Mouse (Mus musculus): Measurements from ENCODE around the gene Ceacam18.
"Not testable (repeated sequence)": the region's sequence is repeated elsewhere in the genome, so short reads cannot be mapped to it uniquely, and the experiment has no call there.

Ceacam18 gene

DNA sequence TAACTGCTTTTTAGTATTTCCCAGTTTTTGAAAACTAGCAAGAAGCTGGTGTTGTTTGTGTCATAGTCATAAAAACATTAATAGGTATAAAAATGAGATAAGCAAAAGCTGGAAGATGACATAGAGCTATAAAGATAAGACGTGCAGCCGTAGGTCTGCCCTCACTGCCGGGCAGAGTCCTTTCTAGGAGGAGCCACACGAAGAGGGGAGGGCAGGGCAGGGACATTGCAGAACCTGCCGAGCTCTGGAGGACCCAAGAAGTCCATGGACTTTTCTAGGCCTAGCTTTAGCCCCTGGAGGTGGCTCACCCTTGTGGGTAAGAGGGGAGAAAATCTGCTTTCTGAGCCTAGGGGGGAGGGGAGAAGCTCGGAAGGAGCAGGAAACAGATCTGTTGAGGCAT is at the start of gene Ceacam18:
Gene Ceacam18, plus strand, starts transcription at position 208 of the 400 bp plus-strand sequence.
- DNase-seq (ENCODE audit: low spot score): no peak

DNA sequence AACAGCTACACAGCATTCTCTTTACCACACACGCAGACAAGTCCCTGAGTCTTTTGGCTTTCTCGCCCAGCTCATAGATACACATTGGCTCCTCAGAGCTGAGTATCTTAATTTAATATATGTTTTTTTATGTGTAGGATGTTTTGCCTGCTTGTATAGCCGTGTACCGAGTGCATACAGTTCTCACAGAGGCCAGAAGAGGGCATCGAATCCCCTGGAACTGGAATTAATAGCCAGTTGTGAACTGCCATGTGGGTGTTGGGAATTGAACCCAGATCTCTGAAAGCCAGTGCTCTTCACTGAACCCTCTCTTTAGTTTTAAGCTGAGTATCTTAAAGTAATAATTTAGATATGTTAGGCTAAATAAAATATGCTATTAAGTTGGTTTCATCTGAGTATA is 49.7 kb upstream of the Ceacam18 start:
- no peak for DNase-seq (ENCODE audit: low spot score)

DNA sequence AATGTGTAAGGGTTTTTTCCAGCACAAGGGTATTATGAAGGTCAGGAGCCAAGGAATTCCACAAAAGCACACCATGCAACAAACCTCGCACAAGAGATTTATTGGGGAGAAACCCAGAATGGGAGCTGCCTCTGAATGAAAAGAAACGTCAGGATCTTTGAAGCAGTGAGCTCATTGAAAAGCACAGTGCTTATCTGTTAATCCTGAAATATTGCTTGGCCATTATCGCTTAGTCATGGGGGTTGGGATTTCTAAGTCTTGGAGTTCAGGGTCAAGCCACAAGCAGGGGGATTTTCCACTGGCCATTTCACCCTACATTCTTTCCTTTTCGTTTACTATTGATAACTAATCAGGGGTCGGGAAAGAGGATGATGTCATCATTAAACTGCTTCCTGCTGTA is 32.6 kb upstream of the Ceacam18 start:
- DNase-seq (ENCODE audit: low spot score): no peak

DNA sequence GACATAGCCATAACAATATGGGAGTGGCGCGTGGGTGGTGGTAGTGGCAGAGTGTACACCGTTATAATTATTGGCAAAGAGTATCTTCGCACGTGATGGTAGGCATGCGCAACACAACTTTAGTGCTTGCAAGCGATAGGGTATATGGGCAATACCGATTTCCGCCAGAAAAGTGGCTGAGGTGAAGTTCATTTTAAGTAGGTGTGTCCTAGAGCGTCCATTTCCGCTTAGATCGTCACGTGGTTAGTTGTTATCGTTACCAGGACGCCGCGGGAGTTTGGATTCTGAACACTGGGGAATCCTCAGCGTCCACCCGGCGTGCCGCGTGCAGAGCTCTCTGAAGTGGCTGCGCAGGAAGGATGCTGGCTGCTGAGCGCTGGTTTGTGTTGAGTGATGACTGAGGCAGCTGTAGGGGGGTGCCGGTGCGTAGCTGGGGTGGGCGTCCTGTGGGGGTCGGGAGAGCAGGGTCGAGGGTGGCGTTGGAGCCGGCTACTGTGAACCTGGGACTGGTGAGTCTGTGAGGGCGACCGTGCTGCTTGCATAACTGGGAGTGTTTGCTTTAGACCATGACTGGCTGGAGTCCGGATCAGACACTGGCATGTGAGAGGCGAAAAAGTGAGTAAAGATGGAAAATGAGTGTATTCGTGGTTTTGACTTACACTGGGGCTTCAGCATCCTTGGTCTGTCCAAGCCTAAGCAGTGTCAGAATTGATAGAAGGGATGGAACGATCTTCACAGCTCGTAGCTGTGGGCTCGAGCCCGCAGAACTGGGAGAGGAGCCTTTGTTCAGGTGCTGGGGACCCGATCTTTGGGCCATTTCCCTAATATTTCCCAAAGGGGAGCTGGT is 27.4 kb upstream of the Ceacam18 start, which contains the start of gene Zfp819:
Gene Zfp819, plus strand, starts transcription at position 274 of the 847 bp plus-strand sequence.
- peak; percentile 42 for DNase-seq (ENCODE audit: low spot score)

DNA sequence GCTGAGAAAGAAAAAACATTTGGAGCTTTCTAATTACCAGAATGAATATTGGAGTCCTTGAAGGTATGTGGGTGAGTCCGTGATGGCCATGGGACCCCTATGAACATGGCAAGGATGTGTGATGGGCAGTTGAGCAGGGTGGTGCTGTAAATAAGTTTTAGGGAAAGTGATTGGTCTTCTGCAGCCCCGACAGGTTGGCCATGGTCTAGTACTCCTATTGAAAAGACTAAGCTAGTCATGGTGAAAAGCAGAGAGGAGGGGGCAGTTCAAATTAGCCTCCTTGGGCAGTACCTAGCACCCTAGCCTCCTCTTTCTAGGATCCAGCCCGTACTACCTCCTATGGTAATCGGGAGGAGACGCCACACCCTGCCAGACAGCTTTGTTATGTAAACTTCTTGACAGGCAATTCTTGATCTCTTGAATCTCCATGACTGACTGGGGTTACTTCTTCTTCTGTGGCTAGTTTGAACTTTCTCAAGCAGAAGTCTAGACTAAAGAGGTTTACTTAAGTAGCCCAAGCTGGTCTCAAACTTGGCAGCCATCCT is 26.7 kb upstream of the Ceacam18 start:
- DNase-seq (ENCODE audit: low spot score): no peak

DNA sequence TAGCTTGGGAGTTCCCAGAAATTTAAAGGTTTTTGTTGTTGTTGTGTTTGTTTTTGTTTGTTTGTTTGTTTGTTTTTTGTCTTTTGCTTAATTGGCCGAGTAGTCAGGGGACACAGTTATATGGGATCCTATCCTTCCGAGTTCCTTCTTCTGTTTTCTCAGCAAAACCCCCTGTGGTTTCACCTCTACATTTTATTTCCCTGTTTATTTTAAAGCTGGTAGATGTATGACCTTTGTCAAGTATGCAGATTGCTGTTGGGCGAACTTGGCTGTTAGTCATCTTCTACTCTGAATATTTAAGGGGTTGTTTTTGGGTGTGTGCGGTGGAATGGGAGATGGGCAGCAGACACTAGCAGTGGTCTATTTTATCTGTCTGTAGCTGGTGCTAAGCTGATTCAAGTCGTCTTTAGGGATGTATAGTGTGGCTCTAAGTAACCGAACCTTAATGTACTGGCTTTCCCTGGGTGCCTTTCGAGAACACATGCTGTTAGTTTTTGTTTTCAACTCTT is 26.1 kb upstream of the Ceacam18 start:
- no peak for DNase-seq (ENCODE audit: low spot score)

DNA sequence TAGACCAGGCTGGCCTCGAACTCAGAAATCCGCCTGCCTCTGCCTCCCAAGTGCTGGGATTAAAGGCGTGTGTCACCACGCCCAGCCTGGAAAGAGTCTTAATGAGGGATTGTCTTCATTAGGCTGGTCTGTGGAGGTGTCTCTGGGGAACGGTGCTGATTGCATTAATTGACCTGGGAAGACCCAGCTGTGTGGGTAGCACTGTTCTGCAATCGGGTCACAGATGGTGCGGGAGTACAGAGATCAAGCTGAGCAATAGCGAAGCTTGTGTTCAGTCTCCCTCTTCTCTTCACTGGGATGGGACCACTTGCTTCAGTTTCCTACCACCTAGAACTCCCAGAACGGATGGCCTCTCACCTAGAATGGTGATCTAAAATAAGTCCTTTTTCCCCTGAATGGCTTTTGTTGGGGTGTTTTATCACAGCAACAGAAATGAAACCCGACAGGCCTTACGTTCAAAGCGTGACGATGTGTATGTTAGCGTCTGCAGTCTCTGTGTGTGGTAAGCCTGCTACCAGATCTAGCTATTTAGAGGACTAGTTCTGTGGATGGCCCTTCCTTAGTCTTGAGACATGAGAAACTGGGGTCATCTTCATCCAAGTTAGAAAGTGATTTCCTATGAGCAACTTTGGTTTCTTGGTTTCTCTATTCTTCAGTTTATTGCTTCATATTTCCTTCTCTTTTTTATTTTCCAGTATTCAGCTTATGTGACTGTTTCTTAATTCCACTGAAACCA is 20.5 kb upstream of the Ceacam18 start:
- no peak for DNase-seq (ENCODE audit: low spot score)

DNA sequence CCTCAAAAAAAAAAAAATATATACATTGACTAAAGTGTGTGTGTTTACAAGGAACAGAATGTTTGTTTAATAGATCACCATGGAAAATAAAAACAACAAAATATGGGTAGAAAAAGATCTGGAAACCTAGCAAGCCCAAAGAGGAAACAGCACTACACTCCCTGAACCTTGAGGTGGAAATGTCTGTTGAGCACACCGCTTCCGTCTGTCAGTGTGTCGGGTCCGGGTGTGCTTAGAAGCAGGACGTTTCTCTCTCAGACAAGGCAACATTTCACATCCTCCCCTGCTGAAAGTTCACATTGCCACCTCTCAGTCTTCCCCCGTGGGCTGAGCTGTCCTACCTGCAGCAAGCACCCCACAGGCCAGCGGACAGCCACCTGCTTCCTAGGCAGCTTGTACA is 11.6 kb upstream of the Ceacam18 start:
- DNase-seq (ENCODE audit: low spot score): no peak

DNA sequence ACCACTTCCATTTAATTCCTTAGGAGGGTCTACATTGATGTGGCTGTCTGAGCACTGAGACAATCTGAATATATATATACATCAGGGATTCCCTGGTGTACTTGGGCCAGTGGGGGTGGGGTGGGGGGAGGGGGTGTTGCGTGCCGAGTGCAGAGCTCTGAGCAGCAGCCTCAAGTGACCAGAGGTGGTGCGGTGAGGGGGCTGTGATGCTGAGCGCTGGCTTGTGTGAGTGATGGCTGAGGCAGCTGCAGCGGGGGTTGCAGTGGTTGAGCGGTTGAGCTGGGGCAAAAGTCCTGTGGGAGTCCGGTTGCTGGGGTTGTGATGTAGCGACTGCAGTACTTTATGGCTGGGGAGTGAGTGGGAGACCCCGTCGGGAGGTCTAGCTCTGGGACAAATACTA is 10.7 kb upstream of the Ceacam18 start:
- no peak for DNase-seq (ENCODE audit: low spot score)

DNA sequence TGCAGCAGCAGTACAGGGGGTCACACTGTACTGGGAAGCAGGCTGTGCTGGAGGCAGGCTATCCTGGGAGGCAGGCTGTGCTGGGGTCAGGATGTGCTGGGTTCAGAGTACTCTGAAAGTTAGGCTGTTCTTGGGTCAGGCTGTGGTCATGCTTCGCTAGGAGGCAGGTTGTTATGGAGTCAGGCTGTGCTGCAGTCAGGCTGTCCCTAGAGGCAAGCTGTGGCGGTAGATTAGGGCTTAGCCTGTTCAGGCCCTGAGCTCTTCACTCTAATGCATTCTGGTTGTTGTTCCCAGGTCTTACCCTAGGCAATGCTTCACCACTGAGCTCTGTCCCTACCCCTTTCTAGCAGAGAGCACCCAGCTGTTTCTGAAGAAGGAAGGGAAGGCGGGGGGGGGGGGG is 9.4 kb upstream of the Ceacam18 start:
- no peak for DNase-seq (ENCODE audit: low spot score)

DNA sequence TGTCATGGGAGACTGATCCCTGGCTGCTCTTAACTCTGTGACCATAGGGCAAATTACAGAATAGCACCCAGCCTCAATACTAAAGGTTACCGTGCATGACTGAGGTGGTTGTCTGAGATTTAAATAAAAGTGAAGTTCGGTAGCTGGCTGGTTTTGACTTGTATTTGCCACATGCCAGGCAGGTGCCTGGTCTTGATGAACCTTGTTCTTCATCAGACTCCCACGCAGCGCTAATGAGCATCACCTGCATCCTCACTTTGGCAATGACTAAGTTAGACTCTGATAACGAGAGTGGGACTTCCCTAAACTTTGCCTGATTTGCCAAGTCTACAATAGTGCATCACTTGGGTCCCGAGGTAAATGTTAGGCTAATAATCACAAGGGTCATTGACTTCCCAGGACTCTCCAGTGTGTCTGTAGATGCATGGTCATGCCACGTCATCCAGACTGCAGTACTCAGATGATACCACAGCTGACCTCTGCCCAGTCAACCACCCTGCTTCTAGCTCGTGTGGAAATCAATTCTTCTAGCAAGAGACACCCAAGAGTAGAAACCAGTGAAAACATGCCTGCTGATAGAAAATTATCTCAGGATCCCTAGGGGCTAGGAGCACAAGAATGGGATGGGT is 8.6 kb upstream of the Ceacam18 start:
- DNase-seq (ENCODE audit: low spot score): no peak

DNA sequence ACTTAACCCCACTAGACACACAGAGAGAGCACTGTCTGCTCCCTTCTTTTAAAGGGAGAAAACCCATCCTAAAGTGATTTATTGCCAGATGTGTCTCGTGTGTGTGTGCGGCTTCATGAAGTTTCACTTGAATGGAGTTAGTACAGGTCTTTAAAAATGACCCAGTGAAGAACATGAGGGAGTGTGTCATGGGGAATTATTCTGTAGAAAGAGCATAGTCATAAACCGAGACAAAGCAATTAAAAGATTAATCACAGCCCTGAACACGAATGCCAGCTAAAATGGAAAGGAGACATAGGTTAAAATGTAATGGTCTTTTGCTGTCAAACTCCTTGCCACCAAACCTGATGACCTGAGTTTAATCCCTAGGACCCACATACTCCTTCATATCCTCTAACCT is 567 bp upstream of the Ceacam18 start:
- no peak for DNase-seq (ENCODE audit: low spot score)

DNA sequence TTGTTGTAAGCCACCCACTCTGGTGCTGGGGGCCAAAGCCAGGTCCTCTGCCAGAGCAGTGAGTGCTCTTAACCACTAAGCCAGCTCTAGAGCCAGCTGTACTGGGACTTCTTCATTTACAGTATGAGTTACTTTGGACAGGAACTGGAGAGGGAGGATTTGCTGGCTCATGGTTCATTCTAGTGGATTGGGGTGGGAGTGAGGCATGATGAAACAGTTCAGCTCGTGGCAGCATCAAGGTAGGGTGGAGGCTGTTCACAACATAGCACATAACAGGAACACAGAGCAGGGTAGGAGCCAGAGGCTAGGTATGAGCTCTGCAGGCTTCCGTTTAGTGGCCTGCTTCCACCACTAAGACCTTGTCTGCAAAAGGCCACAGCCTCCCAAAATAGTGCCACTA is 1.7 kb downstream of the Ceacam18 start:
- DNase-seq (ENCODE audit: low spot score): no peak

DNA sequence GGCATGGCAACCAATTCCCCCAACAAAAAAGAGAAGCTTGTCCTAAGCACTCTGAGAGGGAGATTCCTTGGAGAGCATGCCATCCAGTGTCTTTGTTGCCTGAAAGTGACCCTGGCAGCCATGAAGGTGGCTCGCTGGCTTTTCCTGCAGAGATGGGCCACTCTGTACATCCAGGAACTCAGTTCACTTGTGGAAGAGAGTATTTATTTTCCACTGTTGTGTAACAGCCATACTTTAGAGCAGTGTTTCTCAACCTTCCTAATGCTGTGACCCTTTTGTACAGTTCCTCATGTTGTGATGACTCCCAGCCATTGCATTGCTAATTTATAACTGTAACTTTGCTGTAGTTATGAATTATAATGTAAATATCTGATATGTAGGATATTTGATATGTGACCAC is 2.6 kb downstream of the Ceacam18 start:
- DNase-seq (ENCODE audit: low spot score): no peak

DNA sequence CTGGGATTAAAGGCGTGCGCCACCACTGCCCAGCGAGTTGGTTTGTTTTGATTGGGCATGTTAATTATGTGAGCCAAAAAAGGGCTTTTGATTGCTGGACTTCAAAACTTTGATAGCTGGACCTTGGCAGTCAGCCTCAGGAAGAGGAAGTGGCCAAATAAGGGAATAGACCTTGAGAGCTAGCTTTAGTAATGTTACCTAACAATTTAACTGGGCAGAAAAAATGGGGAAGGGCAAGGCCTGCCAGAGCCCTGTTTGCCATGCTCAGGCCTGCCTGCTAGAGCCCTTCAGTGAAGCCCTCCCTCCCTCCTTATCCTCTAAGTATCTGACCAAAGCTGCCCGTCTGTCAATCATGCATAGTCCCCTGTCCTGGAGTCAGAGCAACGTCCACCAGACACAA is 8.1 kb downstream of the Ceacam18 start:
- no peak for DNase-seq (ENCODE audit: low spot score)

DNA sequence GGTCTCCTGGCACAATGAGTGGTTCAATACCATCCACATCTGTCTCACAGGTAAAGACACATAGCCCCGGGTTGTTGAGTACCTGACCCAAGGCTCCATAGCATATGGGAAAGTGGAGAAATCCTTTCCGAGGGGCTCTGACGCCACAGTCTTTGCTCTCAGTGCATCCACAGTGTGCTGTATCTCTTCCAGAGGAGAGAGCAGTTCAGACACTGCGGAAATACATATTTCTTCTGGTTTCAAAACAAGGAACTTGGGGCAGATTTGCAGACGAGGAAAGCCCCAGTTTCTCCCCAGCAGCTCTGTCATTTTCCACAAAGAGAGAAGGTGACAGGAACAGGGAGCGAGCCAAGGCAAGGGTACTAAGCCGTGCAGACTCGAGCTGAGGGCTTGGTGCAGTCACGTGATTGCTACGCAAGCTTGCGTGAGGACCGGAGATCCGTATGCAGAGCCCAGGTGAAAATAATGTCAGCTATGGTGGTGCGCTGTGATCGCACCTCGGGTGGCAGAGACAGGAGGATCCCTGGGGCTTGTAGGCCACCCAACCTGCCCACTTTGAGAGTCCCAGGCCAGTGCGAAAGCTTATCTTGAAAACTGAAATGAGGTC is 8.6 kb downstream of the Ceacam18 start:
- no peak for DNase-seq (ENCODE audit: low spot score)

DNA sequence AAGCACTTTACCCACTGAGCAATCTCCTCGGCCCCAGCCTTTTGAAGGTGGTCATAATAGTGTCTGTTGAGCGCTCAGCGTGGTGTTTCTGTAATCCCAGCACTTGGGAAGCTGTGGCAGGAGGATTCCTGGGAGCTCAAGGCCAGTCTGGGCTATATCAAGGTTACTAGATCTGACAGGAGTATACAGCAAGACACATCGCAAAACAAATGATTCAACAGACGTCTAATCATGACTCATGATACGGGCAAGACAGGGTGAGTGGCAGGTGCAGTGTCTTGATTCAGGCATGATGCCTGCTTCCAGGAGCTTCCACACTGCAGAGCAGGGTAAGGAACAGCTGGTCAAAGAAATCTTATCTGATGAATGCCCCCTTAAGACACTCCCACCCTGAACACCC is 18.2 kb downstream of the Ceacam18 start:
- DNase-seq (ENCODE audit: low spot score): no peak

DNA sequence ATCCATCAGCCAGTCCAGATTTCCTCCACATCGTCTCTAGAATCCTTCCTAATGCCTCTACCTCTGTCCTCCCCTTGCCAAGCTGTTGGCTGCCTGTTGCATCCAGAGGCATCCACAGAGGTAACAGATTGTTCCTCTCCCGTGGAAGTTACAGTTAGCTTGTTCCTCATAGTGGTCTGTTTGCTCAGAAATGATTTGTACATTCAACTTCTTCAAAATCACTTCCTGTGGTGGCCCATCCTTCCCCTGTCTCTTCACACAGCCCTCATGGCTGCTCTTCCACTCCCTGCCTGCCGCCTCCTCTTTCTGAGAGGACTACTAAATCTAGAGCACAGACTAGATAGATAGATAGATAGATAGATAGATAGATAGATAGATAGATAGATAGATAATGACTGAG is 20.0 kb downstream of the Ceacam18 start:
- DNase-seq (ENCODE audit: low spot score): no peak

DNA sequence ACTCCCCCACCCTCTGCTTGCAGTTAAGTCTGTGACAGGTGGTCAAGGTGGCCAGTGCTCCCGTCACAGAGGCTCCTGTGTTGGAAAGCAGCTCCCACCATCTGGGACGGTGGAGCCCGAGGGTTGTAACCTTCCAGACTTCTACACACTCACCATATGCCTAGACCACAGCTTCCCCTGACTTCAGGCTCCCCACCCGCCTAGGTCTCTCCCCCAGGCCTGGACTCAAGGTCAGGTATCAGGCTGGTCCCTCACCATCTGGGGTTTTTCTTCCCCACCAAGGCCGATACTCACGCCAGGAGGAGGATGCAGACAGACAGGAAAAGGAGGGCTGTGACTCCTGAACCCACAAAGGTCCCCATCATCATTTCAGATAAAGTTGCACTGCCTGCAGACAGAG is 21.7 kb downstream of the Ceacam18 start:
- no peak for DNase-seq (ENCODE audit: low spot score)

DNA sequence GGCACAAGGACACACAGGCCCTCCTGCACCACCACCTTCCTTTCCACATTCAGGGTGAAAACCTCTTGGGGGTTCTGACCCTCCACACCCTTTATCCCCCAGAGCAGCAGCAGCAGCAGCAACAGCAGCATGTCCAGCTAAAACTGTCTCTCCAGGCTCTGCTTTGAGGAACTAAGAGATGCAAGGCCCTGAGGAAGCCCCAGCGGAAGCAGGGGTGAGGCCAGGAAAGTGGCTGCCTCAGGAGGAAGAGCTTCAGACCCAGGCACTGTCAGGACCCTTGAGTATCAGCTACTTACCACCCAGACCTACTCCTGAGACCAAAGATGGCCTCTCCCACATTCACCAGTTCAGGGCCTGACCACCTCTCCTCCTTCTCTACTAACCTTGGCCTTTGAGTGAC is 25.5 kb downstream of the Ceacam18 start, which contains the start of gene Siglece:
Gene Siglece, minus strand, starts transcription at position 160 of the 400 bp plus-strand sequence.
- DNase-seq (ENCODE audit: low spot score): no peak

DNA sequence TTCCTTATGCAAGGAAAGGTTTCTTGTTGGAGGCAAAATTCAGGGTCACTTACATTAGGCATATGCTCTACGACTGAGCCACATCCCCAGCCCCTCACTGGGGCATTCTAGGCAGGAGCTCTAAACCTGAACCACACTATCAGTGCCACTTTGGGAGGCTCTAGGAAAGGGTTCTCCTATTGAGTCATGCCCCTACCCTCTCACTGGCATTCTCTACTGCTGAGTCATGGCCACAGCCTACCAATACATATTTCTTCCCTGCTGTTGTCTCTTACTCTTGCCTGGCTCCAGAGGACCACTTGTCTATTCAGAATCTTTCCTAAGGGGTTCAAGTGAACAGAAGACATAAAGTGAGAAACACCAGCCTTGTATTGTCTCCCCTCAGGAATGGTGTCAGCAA is 28.3 kb downstream of the Ceacam18 start:
- DNase-seq (ENCODE audit: low spot score): no peak

DNA sequence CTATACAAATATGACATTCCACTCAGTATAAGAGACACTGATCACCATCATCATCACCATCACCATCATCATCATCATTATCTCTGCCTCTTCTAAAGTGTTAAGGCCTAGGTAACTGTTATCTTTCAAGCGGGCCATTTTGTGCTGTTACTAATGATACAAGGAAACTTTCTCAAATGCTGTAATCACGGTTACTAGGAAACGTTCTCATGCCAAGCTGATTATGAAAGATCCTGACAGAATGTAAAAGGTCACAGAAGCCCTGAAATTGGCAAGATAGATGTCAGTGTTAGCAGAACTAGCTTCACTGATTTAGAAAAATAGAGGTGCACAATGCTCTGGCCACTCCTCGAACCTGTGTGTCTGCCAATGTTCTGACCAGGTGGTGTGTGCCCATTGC is 32.7 kb downstream of the Ceacam18 start:
- DNase-seq (ENCODE audit: low spot score): not testable (repeated sequence)
